Mouse (Mus musculus) kidney, postnatal 0 days (tissue): ENCODE measurements around the gene Pdcd4. TPM values are rescaled to one million over a fixed set of nuclear protein-coding genes. Genes with fewer than 3 reads are reported as not detected.

Experiments
- ATAC-seq: fragments of 200-750 bp; cut with Nextera tagmentation; replicated peaks from 2 replicates; pipeline ENCODE4 v1.8.0; 2017; ENCODE audit warnings: low read depth, moderate number of reproducible peaks, moderate TSS enrichment, moderate library complexity; ENCODE audit not compliant: low FRiP score
- DNase-seq: peaks from one replicate; pipeline ENCODE4 v3.0.0-alpha.2; 2016; ENCODE audit warnings: low spot score
- H3K27ac ChIP-seq: fragments of 300-500 bp; sonication (generic); 2 replicates; pipeline ENCODE4 v1.5.1; 2014; ENCODE audit warnings: mild to moderate bottlenecking
- H3K27me3 ChIP-seq: fragments of 300-500 bp; sonication (generic); 2 replicates; pipeline ENCODE4 v1.6.1; 2014; ENCODE audit warnings: low read length, mixed read lengths; ENCODE audit not compliant: insufficient read depth
- H3K36me3 ChIP-seq: fragments of 300-500 bp; sonication (generic); 2 replicates; pipeline ENCODE4 v1.6.1; 2014; ENCODE audit warnings: low read length, mixed read lengths; ENCODE audit not compliant: insufficient read depth
- H3K4me1 ChIP-seq: fragments of 300-500 bp; sonication (generic); replicated peaks from 2 replicates; pipeline ENCODE4 v1.6.1; 2014; ENCODE audit warnings: antibody characterized with exemption, low read length, mixed read lengths; ENCODE audit not compliant: insufficient read depth
- H3K4me2 ChIP-seq: fragments of 300-500 bp; sonication (generic); 2 replicates; pipeline ENCODE4 v1.6.1; 2014; ENCODE audit warnings: mild to moderate bottlenecking, low read length, moderate library complexity, mixed read lengths
- H3K4me3 ChIP-seq: fragments of 300-500 bp; sonication (generic); replicated peaks from 2 replicates; pipeline ENCODE4 v1.5.1; 2014; ENCODE audit warnings: low read depth, low read length
- H3K9ac ChIP-seq: fragments of 300-500 bp; sonication (generic); 2 replicates; pipeline ENCODE4 v1.6.1; 2014; ENCODE audit warnings: low read depth, low read length
- H3K9me3 ChIP-seq: fragments of 300-500 bp; sonication (generic); replicated peaks from 2 replicates; pipeline ENCODE4 v1.6.1; 2016; ENCODE audit warnings: low read length, inconsistent platforms, mixed read lengths
- CTCF ChIP-seq: IDR thresholded peaks from 2 replicates; pipeline ENCODE4 v1.5.1; 2016; ENCODE audit warnings: antibody characterized with exemption, low read depth, mild to moderate bottlenecking, moderate library complexity
- WGBS: fragments of 180-500 bp; shearing (Covaris S2); extraction: QIAGEN DNeasy Blood & Tissue Kit; methylation state at CpG from one replicate; pipeline ENCODE4 v1.1.7; 2014; 5-methylcytosine and 5-hydroxymethylcytosine counted together
- polyA plus RNA-seq: library from polyadenylated mRNA; unstranded; fragments of >200 nt; fragmentation: Nextera tagmentation; extraction: Ambion mirVana; gene quantifications from 2 replicates; pipeline ENCODE4 v1.2.1, GENCODE M21; 2015

Pdcd4 gene
- polyA plus RNA-seq, 1 experiment from 2014 or later: 121 TPM

- DNase-seq: no peak
- Histone ChIP-seq H3K27me3 (no peaks in the 10 kb centered on the region), H3K36me3 (peaks cover 10% of the 10 kb centered on the region), H3K9me3 (no peaks in the 10 kb centered on the region), H3K27ac (no peak overlapping the region), H3K4me3 (no peak overlapping the region), H3K9ac (no peak overlapping the region), H3K4me1 (no peaks in the 10 kb centered on the region), H3K4me2 (no peak overlapping the region)
- TF ChIP-seq CTCF: no peak
- ATAC-seq: no peak
Measured at GRCm38 (mm10) chr19:53934046-53934445, 42.0 kb downstream of the Pdcd4 start.

GRCm38 (mm10) chr19:53939467-53939866, 47.4 kb downstream of the Pdcd4 start:
- 0 out of 2 replicates have a peak, but pooled peaks cover 7% of the 10 kb centered on the region for H3K36me3 ChIP-seq
- H3K4me1 ChIP-seq: no peaks in the 10 kb centered on the region
- WGBS: 76% methylated on average over 4 of the region's 4 CpGs
- no peak for TF ChIP-seq CTCF
- H3K4me2 ChIP-seq: no peak overlapping the region
- no peak overlapping the region for H3K4me3 ChIP-seq
- no peak overlapping the region for H3K27ac ChIP-seq
- H3K27me3 ChIP-seq: no peaks in the 10 kb centered on the region
- DNase-seq (no peak), ATAC-seq (no peak)
- H3K9me3 ChIP-seq: no peaks in the 10 kb centered on the region
- H3K9ac ChIP-seq: no peak overlapping the region

GRCm38 (mm10) chr19:53941139-53941538, 49.1 kb downstream of the Pdcd4 start:
- no peak overlapping the region for H3K4me2 ChIP-seq
- no peak overlapping the region for H3K4me3 ChIP-seq
- no peak for ATAC-seq
- 0 out of 2 replicates have a peak, but pooled peaks cover 7% of the 10 kb centered on the region for H3K36me3 ChIP-seq
- no peak for DNase-seq
- no peaks in the 10 kb centered on the region for H3K27me3 ChIP-seq
- TF ChIP-seq CTCF: no peak
- no peak overlapping the region for H3K27ac ChIP-seq
- 85% methylated on average over 4 of the region's 4 CpGs for WGBS
- no peak overlapping the region for H3K9ac ChIP-seq
- H3K4me1 ChIP-seq: no peaks in the 10 kb centered on the region
- no peaks in the 10 kb centered on the region for H3K9me3 ChIP-seq

GRCm38 (mm10) chr19:53942342-53942741, 50.3 kb downstream of the Pdcd4 start:
- Histone ChIP-seq H3K4me2 (peak overlapping the region; percentile 2; the same call in 1 of the 2 replicates), H3K9me3 (no peaks in the 10 kb centered on the region), H3K27ac (no peak overlapping the region), H3K36me3 (0 out of 2 replicates have a peak, but pooled peaks cover 7% of the 10 kb centered on the region), H3K27me3 (no peaks in the 10 kb centered on the region), H3K9ac (no peak overlapping the region), H3K4me1 (no peaks in the 10 kb centered on the region), H3K4me3 (no peak overlapping the region)
- WGBS: 93% methylated on average over 2 of the region's 2 CpGs
- no peak for ATAC-seq
- TF ChIP-seq CTCF: no peak
- no peak for DNase-seq

- Histone ChIP-seq H3K27ac (peak within 1 kb of the TSS; percentile 99), H3K4me2 (peak within 1 kb of the TSS; percentile 66), H3K36me3 (0 out of 2 replicates have a peak, but pooled peaks cover 3% of the 10 kb centered on the region), H3K4me1 (no peaks in the 10 kb centered on the region), H3K9me3 (no peaks in the 10 kb centered on the region), H3K9ac (peak within 1 kb of the TSS; percentile 98), H3K4me3 (peak within 1 kb of the TSS; percentile 98), H3K27me3 (no peaks in the 10 kb centered on the region)
- 0% methylated on average over 60 of the region's 62 CpGs for WGBS
- DNase-seq (peak; percentile 100), ATAC-seq (peak; percentile 95)
- TF ChIP-seq CTCF: peak; percentile 48; the same call in 1 of the 2 replicates
Measured at GRCm38 (mm10) chr19:53943802-53944785, 52.1 kb downstream of the Pdcd4 start, which contains the start of the genes Shoc2 and Bbip1. TSS of gene Shoc2 (plus strand) at chr19:53944306. TSS of gene Bbip1 (minus strand) at chr19:53944627.

GRCm38 (mm10) chr19:53944786-53945169, 52.7 kb downstream of the Pdcd4 start:
- DNase-seq: no peak
- peak overlapping the region; percentile 98 for H3K9ac ChIP-seq
- H3K27ac ChIP-seq: peak overlapping the region; percentile 97
- no peaks in the 10 kb centered on the region for H3K27me3 ChIP-seq
- H3K4me3 ChIP-seq: peak overlapping the region; percentile 98
- peak overlapping the region; percentile 64 for H3K4me2 ChIP-seq
- no peaks in the 10 kb centered on the region for H3K9me3 ChIP-seq
- H3K4me1 ChIP-seq: no peaks in the 10 kb centered on the region
- 0 out of 2 replicates have a peak, but pooled peaks cover 3% of the 10 kb centered on the region for H3K36me3 ChIP-seq
- peak; percentile 70; the same call in 1 of the 2 replicates for ATAC-seq
- WGBS: 0% methylated on average over 3 of the region's 47 CpGs
- TF ChIP-seq CTCF: no peak
